Mouse (Mus musculus): ENCODE data around the gene Foxl1.

GRCm38 (mm10) chr8:121162413-121162812, 34.7 kb downstream of the Foxl1 start:
- no peak for TF ChIP-seq UBTF (IDR thresholded peaks at IDR 0.05; ENCODE audit: low read depth, low read length)
- no peak for TF ChIP-seq POLR2A (IDR thresholded peaks at IDR 0.05; ENCODE audit: low read depth, low read length)
- TF ChIP-seq TBP (conservative IDR thresholded peaks at IDR 0.05; ENCODE audit: low read depth, low read length) = no peak
- TF ChIP-seq JUND (conservative IDR thresholded peaks at IDR 0.05; ENCODE audit: low read depth, low read length) = no peak
- no peak for TF ChIP-seq MAFK (IDR thresholded peaks at IDR 0.05; ENCODE audit: insufficient replicate concordance, low read length)
- no peak for TF ChIP-seq NELFE (IDR thresholded peaks at IDR 0.05; ENCODE audit: low read depth, low read length)
- no peak for TF ChIP-seq SIN3A (IDR thresholded peaks at IDR 0.05; ENCODE audit: low read length)
- no peak for TF ChIP-seq TCF12 (IDR thresholded peaks at IDR 0.05; ENCODE audit: low read depth, low read length)
- TF ChIP-seq ZKSCAN1 (IDR thresholded peaks at IDR 0.05; ENCODE audit: borderline replicate concordance, low read depth, low read length) = no peak

Data from CH12.LX (cell line).